Mouse (Mus musculus): ENCODE measurements around the gene Oprd1.

The Oprd1 gene

DNA sequence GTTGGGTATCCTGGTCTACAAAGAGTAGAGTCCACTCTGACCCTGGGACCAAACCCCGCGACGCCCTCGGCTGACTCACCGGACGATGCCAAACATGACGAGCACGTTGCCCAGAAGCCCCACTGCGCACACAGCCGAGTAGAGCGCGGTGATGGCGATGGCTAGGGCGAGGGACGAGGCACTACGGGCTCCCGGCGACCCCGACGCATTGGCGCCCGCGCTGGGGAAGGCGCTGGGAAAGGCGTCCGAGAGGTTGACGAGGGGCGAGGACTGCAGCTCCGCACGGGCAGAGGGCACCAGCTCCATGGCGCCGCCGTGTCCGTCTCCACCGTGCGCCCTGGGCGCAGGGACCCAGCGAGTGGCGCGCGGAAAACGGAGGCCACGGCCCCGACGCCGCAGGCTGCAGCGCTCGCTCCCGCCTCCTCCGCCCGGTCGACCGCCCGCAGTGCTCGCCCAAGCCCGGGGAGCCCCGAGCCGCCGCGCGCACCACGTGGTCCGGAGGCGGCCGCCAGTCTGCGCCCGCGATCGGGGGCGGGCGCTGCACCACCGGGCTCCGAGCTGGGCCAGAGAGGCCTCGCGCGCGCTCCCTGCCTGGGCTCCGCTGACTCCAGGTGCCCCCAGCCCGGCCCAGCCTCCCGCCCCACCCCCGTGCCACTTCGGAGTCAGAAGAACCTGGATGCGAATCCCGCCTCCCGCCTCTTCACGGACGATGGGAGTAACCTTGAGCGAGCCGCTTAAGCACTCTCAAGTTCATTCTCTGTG is at the start of gene Oprd1:
Gene Oprd1 (minus strand): TSS at position 407 of the 762 bp plus-strand sequence.
- no peak for TF ChIP-seq GATA4 (IDR thresholded peaks at IDR 0.05; ENCODE audit: insufficient replicate concordance, low read length)

DNA sequence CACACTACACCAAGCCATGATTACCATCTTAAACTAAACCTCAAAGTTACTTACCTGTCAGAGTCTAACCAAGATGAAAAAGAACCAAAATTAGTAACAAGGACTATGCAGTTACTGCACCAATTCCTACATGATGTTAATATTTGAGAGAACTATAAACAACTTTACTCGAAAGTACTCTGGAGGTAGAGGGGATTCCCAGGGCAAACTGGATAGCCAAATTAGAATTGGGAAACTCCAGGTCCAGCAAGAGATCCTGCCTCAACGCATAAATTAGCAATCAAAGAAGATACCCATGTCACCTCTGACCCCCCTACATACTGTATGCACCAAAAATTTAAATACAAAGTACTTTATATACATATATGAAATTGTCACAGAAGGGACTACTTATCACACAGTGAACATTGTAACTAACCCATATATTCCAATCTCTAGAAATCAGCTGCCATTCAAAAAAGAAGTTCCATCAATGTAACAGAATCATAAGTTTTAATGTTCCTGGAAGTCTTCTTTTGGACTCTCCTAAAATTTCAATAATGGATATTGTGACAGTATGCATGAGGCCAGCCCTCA is 43.6 kb upstream of the Oprd1 start:
- TF ChIP-seq GATA4 (IDR thresholded peaks at IDR 0.05; ENCODE audit: insufficient replicate concordance, low read length) = no peak

DNA sequence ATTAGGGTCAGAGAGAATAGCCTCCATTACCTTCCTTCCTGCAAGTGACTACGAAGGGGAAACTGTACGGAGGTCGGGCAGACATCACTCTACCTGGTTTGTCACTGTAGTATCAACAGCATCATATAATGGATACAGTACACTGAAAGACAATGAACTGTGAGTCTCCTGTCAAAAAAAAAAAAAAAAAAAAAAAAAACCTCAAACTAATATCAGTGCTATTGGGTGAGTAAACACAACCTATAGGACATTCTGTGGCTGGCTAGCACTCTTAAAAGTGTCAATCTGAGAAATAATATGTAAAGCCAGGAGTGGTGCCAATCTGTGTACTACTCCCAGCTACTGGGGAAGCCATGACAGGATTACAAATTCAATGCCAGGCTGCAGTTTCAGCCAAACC is 38.9 kb upstream of the Oprd1 start:
- no peak for TF ChIP-seq GATA4 (IDR thresholded peaks at IDR 0.05; ENCODE audit: insufficient replicate concordance, low read length)

DNA sequence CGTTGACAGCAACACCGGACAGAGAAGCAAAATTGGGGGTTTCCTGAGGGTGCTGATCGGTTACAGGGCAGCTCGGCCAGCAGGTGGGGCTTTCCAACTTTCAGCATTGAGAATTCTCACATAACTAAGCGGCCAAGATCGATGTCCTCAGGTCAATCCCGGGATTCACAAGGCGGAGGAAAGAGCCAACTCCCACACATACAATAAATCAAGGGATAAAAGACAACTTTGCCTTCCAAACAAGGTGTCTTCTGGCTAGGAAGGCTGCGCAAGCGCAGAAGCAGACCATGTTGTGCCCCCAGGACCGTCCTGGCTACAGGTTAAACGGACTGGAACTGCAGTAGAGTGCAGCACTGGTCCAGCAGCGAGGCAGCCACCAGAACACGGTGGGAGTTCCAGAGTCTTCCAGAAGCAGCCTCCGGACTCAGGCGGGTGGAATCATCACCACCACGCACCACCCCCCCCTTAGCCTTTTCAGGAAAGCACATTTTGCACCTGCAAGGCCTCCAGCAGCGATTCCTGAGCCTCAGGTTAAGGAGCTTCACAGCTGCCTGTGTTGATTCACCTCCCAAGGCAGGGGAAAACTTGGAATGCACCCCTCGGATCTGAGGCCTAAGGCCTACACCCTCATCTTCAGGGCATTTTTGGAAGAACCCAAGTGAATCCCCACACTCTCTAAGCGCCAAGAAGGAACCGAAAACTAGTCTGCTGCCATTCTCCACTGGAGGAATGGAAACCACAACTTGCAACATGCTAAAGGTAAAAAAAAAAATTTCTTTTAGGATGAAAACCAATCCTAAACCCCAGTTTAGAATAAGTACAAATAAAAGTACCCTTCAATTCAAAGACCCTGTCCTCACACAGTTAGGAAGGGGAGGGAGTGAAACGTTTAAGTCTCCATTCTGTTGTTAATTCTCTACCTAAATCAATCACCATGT is 37.7 kb upstream of the Oprd1 start:
- no peak for TF ChIP-seq GATA4 (IDR thresholded peaks at IDR 0.05; ENCODE audit: insufficient replicate concordance, low read length)

DNA sequence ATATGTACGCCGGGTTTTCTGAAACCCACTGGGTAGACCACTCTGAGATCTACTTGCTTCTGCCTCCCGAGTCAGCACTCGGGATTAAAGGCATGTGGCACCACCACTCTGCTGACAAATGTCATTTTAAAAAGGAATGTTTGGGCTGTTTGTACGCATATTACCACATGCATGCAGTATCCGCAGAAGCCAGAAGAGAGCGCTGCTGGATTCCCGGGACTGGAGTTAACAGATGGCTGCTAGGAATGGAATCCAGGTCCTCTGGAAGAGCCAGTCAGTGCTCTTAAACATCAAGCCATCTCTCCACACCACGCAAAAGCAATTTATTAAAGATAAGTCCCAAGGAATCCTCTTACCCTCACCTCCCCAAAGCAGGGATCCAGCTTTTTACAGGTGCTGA is 36.4 kb upstream of the Oprd1 start:
- no peak for TF ChIP-seq GATA4 (IDR thresholded peaks at IDR 0.05; ENCODE audit: insufficient replicate concordance, low read length)

DNA sequence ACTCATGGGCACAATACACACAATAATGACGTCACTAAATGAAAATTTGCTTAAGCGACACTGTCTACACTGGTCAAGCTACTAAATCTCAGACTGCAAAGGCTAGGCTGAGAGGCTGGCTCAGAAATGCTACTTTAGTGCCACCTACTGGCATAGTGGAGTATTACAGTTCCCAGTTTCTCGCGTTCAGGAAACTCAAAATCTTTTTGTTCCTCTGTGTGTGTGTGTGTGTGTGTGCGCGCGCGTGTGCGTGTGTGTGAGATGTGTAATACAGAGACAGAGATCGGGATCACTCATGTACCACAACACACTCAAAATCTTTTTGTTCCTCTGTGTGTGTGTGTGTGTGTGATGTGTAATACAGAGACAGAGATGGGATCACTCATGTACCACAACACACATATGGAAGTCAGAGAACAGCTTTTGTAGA is 34.4 kb upstream of the Oprd1 start:
- TF ChIP-seq GATA4 (IDR thresholded peaks at IDR 0.05; ENCODE audit: insufficient replicate concordance, low read length) = no peak

DNA sequence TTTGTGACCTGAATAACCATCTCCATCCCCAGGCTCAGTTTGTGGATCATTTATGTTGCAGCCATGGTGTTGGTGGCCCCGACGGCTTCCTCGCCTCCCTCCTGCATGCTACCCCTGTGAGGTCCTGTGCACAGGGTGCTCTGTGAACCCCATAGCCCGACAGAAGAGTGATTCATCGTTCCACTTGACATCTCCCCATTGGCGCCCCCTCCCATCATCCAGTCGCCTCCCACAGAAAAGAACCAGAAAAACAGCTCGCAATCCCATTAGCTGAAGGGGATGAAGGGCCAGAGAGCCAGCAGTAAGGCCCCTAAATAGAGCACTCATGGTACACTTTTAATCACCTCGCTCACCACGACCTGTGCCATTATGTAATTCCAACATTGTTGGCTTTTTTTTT is 32.2 kb upstream of the Oprd1 start:
- no peak for TF ChIP-seq GATA4 (IDR thresholded peaks at IDR 0.05; ENCODE audit: insufficient replicate concordance, low read length)

DNA sequence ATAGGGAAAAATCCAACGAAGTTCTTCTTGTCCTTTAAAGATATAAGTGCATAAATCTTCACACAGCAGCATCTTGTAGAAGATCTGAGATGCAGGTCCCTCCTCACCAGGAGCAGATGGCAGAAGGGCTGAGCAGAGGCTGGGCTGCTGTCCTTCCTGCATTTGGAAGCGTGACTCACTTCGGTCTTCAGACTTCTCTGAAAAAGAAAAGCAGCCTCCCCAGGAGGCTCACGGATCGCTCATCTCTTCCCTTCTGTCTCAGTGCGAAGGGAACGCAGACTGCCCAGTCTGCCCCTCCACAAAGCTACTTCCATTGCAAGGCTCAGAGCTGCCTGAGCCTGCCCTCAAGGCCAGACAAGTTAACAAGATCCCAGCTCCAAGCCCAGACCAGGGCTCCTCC is 26.6 kb upstream of the Oprd1 start:
- no peak for TF ChIP-seq GATA4 (IDR thresholded peaks at IDR 0.05; ENCODE audit: insufficient replicate concordance, low read length)

DNA sequence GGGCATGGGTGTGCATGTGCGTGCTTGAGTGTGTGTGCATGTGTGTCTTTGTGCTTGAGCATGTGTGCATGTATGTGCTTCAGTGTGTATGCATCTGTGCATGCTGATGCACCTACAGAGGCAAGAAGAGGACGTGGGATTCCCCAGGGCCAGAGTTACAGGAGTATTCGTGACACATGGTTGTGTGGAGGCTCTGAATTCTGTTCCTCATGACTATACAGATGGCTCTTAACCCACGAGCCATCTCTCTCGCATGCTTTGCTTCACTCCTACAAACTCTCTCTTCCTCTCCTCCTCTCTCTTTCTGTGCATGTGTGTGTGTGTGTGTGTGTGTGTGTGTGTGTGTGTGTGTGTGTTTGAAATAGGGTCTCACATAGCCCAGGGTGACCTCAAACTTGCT is 25.5 kb upstream of the Oprd1 start:
- TF ChIP-seq GATA4 (IDR thresholded peaks at IDR 0.05; ENCODE audit: insufficient replicate concordance, low read length) = no peak

DNA sequence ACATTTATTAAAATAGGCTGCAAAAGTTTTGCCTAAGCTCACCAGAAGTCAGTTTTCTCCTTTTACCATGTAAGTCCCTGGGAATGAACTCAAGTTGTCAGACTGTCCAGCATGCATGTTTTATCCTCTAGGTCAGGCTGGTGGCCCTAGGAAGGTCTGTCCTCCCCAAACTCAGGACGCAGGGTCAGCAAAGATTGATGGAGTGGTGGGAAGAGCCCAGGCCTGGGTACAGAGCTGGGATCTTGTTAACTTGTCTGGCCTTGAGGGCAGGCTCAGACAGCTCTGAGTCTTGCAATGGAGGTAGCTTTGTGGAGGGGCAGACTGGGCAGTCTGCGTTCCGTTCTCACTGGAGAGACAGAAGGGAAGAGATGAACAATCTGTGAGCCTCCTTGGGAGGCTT is 25.0 kb upstream of the Oprd1 start:
- no peak for TF ChIP-seq GATA4 (IDR thresholded peaks at IDR 0.05; ENCODE audit: insufficient replicate concordance, low read length)

DNA sequence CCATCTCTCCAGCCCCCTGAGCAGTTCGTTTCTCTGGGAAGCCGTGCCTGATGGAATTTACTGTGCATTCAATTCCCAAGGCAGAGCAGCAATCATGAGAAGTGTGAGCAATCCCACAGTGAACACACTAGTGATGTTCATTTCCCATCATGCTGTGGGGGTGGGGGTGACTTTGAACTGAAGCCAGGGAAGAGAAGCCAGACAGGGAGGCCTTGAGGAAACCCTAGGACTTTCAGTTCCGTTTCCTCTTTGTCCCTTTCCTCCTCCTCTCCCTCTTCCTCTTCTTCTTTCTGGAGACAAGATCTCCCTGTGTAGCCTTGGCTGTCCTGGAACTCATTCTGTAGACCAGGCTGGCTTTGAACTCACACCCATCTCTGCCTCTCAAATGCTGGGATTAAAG is 23.1 kb upstream of the Oprd1 start:
- TF ChIP-seq GATA4 (IDR thresholded peaks at IDR 0.05; ENCODE audit: insufficient replicate concordance, low read length) = no peak

DNA sequence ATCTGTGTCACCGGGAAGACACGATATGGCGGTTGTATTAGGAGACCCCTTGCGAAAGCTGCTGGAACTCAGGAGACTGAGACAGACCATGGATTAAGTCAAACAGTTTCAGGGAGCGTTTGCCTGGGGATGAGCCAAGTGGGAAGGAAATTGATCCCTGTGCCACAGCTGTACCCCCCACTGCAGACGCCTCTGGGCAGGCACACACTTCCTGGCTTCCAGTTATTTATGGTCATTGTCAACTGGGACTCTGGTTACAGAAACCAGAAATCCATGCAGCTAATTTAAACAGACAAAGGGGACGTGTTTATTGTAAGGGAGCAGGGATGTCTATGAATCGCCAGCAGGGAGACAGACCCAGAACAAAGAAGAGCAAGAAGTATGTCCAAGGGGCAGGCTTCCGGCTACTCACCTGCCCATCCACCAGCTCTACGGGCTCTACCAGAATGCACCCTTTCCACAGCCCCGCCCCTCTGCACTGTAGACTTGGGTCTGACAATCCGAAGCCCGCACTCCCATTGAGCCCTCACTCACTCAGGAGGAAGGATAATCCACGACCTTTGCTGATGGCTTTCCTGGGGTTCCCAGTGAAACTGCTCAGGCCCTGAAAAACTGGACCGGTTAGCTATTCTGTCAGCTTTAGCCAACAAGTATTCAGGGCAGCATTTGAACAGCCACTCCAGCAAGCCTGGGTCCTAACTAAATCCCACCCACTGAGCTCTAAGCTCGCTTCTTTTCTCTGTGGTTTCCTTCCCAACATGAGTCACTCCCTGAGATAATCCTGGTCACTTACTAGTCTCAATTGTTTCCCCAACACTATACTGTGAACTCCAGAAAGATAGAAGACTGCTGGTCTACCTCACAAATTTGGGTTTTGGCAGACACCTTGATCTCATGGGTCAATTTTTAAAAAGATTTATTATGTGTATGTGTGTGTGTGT is 22.3 kb upstream of the Oprd1 start:
- TF ChIP-seq GATA4 (IDR thresholded peaks at IDR 0.05; ENCODE audit: insufficient replicate concordance, low read length) = no peak

DNA sequence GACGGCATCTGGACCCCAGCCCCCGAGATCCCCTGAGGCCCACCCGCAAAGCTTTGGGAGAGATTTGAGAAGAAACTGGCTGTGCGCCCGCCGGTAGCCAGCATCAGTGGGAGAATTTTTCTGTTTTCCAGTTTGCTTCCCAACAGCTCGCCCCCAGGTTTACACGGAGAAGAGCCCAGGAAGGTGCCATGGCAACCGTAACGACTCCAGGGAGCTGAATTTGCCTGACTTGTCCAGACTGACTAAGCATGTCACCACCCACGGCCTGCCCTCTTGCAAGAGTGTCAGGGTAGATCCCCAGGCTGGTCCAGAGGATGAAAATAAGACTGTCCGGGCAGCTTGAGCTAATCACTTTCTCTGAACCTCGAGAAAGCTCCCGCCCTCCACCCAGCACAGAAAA is 21.4 kb upstream of the Oprd1 start:
- no peak for TF ChIP-seq GATA4 (IDR thresholded peaks at IDR 0.05; ENCODE audit: insufficient replicate concordance, low read length)

DNA sequence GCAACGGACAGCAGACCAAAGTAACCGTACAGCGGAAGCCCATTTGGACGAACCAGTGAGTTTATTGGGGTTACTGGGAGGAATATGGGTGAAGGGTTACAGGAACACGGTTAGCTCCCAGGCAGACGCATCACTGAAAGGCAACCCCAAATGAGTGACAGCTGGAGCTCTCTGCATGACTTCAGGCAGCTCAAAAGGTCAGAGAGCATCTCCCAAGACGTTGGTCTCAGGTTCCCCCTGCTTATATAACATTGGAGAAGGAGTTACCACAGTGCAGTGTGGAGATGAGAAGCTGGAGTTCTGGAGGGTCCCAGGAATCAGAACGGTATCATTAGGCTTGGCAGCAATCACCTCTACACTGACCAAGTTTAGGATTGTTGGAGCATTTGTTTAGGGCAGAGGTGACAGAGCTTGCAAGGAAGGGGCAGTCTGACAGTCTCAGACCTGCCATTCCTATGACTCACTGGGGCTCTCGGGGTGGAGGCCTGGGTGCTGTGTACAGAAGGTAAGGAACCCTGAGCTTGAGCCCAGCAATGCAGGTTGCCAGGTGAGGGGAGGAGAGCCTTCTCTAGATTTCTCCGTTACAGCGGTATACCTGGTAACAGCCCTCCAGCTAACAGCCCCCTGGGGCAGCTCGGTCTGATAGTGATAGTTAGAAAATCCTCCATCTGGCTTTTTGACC is 12.8 kb upstream of the Oprd1 start:
- no peak for TF ChIP-seq GATA4 (IDR thresholded peaks at IDR 0.05; ENCODE audit: insufficient replicate concordance, low read length)

All from liver, adult (tissue).